Mouse (Mus musculus) myocyte (in vitro differentiated cells): ENCODE measurements around the gene Mgat3. TPM values are rescaled to one million over a fixed set of nuclear protein-coding genes. Genes with fewer than 3 reads are reported as not detected.

Source experiments
- H3K27me3 ChIP-seq: one replicate; pipeline ENCODE4 v1.6.1; 2011; ENCODE audit not compliant: control insufficient read depth, insufficient read depth, insufficient read length
- H3K36me3 ChIP-seq: one replicate; pipeline ENCODE4 v1.6.1; 2011; ENCODE audit not compliant: control insufficient read depth, insufficient read depth
- H3K4me2 ChIP-seq: one replicate; pipeline ENCODE4 v1.6.1; 2011; ENCODE audit warnings: low read depth, control low read depth
- H3K4me3 ChIP-seq: one replicate; pipeline ENCODE4 v1.5.1; 2011; ENCODE audit warnings: mild to moderate bottlenecking, control low read depth, moderate library complexity
- H3K79me2 ChIP-seq: one replicate; pipeline ENCODE4 v1.6.1; 2011; ENCODE audit not compliant: control insufficient read depth, insufficient read depth
- H3ac ChIP-seq: one replicate; pipeline ENCODE4 v1.6.1; 2011; ENCODE audit not compliant: control insufficient read depth, insufficient read length
- CEBPB ChIP-seq: IDR thresholded peaks from 2 replicates; pipeline ENCODE4 v1.6.1; 2011; ENCODE audit warnings: mild to moderate bottlenecking, moderate library complexity; ENCODE audit not compliant: poor library complexity, insufficient read depth, severe bottlenecking
- E2F4 ChIP-seq: IDR thresholded peaks from one replicate; pipeline ENCODE4 v1.6.1; 2011; ENCODE audit warnings: mild to moderate bottlenecking, control low read depth, moderate library complexity; ENCODE audit not compliant: insufficient read depth
- MAX ChIP-seq: IDR thresholded peaks from one replicate; pipeline ENCODE4 v1.6.1; 2011; ENCODE audit warnings: low read depth, mild to moderate bottlenecking, control low read depth
- MYOD1 ChIP-seq, 3 experiments: IDR thresholded peaks; one replicate each; pipeline ENCODE4 v1.6.1; 2011; ENCODE audit warnings: control low read depth in 2 of 3, low read depth in 2 of 3, mild to moderate bottlenecking in 2 of 3, moderate library complexity in 1 of 3; ENCODE audit not compliant: insufficient read length in 2 of 3, control insufficient read depth in 1 of 3
- MYOG ChIP-seq, 3 experiments: IDR thresholded peaks; one replicate each; pipeline ENCODE4 v1.6.1; 2011; ENCODE audit warnings: control low read depth in 2 of 3, low read depth in 2 of 3, mild to moderate bottlenecking in 2 of 3; ENCODE audit not compliant: insufficient read length in 2 of 3, control insufficient read depth in 1 of 3, insufficient read depth in 1 of 3
- POLR2A ChIP-seq: IDR thresholded peaks from one replicate; pipeline ENCODE4 v1.6.1; 2011; ENCODE audit warnings: low read depth, mild to moderate bottlenecking, control low read depth, moderate library complexity; ENCODE audit not compliant: insufficient read length
- POLR2AphosphoS2 ChIP-seq: IDR thresholded peaks from one replicate; pipeline ENCODE4 v1.6.1; 2011; ENCODE audit warnings: low read depth, control low read depth; ENCODE audit not compliant: insufficient read length
- REST ChIP-seq: IDR thresholded peaks from one replicate; pipeline ENCODE4 v1.6.1; 2011; ENCODE audit warnings: mild to moderate bottlenecking, control low read depth, moderate library complexity; ENCODE audit not compliant: insufficient read depth, insufficient read length
- SRF ChIP-seq: IDR thresholded peaks from one replicate; pipeline ENCODE4 v1.6.1; 2011; ENCODE audit warnings: low read depth; ENCODE audit not compliant: control insufficient read depth, insufficient read length
- TCF12 ChIP-seq: IDR thresholded peaks from one replicate; pipeline ENCODE4 v1.6.1; 2011; ENCODE audit warnings: mild to moderate bottlenecking, control low read depth; ENCODE audit not compliant: poor library complexity, insufficient read depth, severe bottlenecking
- TCF3 ChIP-seq: IDR thresholded peaks from one replicate; pipeline ENCODE4 v1.6.1; 2011; ENCODE audit warnings: low read depth, control low read depth; ENCODE audit not compliant: insufficient read length
- USF1 ChIP-seq: IDR thresholded peaks from one replicate; pipeline ENCODE4 v1.6.1; 2011; ENCODE audit warnings: low read depth, mild to moderate bottlenecking, control low read depth, moderate library complexity
- polyA plus RNA-seq: library from polyadenylated mRNA; unstranded; fragments of >200 nt; fragmentation: generic; extraction: Trizol; gene quantifications from one replicate; pipeline ENCODE4 v1.2.1, GENCODE M21; 2012; ENCODE audit warnings: missing spikeins

The Mgat3 gene
- polyA plus RNA-seq, 1 experiment, result 9.7 TPM

DNA sequence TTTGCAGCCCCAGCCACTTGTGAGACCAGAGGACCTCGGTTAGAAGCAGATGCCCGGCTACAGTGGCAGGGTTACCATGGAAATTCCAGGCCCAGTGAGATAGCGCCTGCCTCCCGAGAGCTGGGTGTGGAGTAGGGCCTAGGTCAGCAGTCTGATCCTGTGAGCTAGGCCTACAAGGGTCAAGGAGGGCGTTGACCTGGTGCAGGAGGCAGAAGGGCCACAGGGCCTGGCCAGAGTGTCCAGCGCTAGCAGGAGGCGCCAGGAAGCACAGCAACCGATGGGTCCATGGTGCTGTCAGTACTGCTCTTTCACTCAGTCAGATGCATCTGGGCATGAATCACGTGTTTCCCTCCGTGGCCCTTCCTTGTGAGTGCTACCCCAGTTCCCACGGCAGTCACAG, 19.8 kb upstream of the Mgat3 start:
- TF ChIP-seq POLR2AphosphoS2 (no peak), SRF (no peak), MAX (no peak), MYOG (IDR thresholded peaks at IDR 0.05; ENCODE audit: control insufficient read depth in 1 of 3, insufficient read depth in 1 of 3, insufficient read length in 2 of 3, low read depth in 2 of 3) (no peak), TCF3 (no peak), USF1 (no peak), MYOD1 (IDR thresholded peaks at IDR 0.05; ENCODE audit: control insufficient read depth in 1 of 3, insufficient read length in 2 of 3, low read depth in 2 of 3) (no peak), POLR2A (no peak), E2F4 (no peak), CEBPB (no peak), REST (no peak), TCF12 (no peak)
- Histone ChIP-seq H3ac (no peak overlapping the region), H3K4me3 (no peak overlapping the region), H3K27me3 (no peaks in the 10 kb centered on the region), H3K36me3 (peaks cover 53% of the 10 kb centered on the region), H3K79me2 (no peaks in the 10 kb centered on the region), H3K4me2 (no peak overlapping the region)

DNA sequence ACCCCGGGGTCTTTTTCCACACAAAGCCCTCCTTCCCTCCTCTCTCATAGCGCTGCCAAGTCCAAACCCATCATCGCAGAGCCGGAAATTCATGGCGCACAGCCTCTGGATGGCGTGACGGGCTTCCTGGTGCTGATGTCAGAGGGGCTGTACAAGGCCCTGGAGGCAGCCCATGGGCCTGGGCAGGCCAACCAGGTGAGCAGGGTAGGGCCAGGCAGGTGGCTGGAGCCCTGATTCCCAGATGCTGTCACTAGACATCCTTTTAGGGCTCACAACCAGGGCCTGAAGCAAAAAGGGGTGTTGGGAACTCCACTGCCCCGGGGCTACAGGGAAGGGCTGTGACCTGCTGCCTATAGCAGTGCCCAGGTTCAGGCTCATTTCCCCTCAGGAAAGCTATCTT, 17.8 kb upstream of the Mgat3 start:
- Histone ChIP-seq H3K4me3 (no peak overlapping the region), H3K79me2 (no peaks in the 10 kb centered on the region), H3K4me2 (no peak overlapping the region), H3ac (no peak overlapping the region), H3K36me3 (peaks cover 51% of the 10 kb centered on the region), H3K27me3 (no peaks in the 10 kb centered on the region)
- TF ChIP-seq USF1 (no peak), TCF12 (no peak), MAX (no peak), E2F4 (no peak), POLR2AphosphoS2 (no peak), MYOD1 (IDR thresholded peaks at IDR 0.05; ENCODE audit: control insufficient read depth in 1 of 3, insufficient read length in 2 of 3, low read depth in 2 of 3) (no peak), MYOG (IDR thresholded peaks at IDR 0.05; ENCODE audit: control insufficient read depth in 1 of 3, insufficient read depth in 1 of 3, insufficient read length in 2 of 3, low read depth in 2 of 3) (no peak), POLR2A (no peak), SRF (no peak), CEBPB (no peak), TCF3 (no peak), REST (no peak)

DNA sequence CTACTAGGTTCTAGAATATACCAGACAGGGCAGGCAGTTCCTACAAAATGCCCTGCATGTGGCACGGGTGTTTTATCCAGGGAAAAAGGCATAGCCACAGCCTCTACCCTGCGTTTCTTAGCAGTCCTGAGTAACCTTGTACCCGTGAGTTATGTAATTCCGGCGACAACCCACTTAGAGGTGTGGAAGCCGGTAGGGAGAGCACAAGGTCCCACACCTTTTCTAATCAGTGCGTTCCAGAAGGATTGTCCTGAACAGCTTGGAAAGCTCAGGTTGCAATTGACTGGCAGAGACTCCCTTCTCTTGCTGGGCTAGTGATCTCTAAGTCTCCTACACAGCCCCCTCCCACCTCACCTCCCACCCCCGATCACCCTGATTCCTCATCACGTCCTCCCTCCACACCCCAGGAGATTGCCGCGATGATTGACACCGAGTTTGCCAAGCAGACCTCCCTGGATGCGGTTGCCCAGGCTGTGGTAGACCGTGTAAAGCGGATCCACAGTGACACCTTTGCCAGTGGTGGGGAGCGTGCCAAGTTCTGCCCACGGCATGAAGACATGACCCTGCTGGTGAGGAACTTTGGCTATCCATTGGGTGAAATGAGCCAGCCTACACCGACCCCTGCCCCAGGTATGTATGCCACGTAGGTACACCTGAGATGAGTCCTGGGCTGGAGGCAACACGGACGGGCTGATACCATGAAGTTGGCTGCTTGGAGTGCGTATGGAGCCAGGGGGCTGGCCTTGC, 16.2 kb upstream of the Mgat3 start:
- no peak for TF ChIP-seq TCF3
- TF ChIP-seq TCF12, result no peak
- TF ChIP-seq MYOD1 (IDR thresholded peaks at IDR 0.05; ENCODE audit: control insufficient read depth in 1 of 3, insufficient read length in 2 of 3, low read depth in 2 of 3), result no peak
- TF ChIP-seq MYOG (IDR thresholded peaks at IDR 0.05; ENCODE audit: control insufficient read depth in 1 of 3, insufficient read depth in 1 of 3, insufficient read length in 2 of 3, low read depth in 2 of 3), result no peak
- no peak for TF ChIP-seq USF1
- TF ChIP-seq CEBPB, result no peak
- no peak for TF ChIP-seq POLR2A
- TF ChIP-seq POLR2AphosphoS2, result no peak
- TF ChIP-seq MAX, result no peak
- TF ChIP-seq SRF, result no peak
- Histone ChIP-seq H3K27me3 (no peaks in the 10 kb centered on the region), H3K4me2 (no peak overlapping the region), H3K79me2 (no peaks in the 10 kb centered on the region), H3K36me3 (peaks cover 42% of the 10 kb centered on the region), H3K4me3 (no peak overlapping the region), H3ac (no peak overlapping the region)

DNA sequence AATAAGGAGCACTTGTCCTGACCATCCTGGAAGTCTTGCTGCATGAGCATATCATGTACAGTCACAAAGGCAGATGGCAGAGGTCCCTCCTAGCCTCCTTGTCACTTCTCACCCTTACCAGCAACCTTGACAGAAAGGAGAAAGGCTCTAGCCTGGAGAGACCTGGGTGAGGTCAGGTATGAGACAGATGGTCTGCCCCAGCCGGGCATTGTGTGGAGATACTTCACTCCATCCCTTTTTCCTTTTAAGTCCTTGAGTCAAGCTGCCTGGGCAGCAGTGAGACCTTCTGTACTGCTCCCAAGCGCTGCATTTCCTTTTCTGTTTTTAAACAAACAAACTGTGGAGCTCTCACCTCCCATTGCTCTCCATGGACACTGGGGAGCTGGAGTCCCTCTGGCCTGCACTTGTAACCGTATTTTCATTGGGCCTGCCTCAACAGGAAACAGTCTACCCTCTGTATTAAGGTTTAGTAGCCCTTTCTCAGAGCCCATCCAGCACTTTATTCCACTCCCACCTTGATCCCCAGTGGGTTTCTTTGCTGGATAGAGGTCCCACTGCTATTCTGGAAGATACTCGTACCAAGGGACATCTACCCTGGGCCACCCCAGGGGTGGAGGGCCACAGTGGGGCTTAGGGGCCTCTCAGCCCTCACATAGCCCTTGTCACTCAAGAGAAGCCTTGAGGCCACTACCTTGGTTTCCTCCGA, 15.4 kb upstream of the Mgat3 start:
- Histone ChIP-seq H3K79me2 (no peaks in the 10 kb centered on the region), H3K27me3 (no peaks in the 10 kb centered on the region), H3K4me2 (peak overlapping the region; percentile 78), H3ac (no peak overlapping the region), H3K36me3 (peaks cover 42% of the 10 kb centered on the region), H3K4me3 (no peak overlapping the region)
- TF ChIP-seq POLR2AphosphoS2, result no peak

DNA sequence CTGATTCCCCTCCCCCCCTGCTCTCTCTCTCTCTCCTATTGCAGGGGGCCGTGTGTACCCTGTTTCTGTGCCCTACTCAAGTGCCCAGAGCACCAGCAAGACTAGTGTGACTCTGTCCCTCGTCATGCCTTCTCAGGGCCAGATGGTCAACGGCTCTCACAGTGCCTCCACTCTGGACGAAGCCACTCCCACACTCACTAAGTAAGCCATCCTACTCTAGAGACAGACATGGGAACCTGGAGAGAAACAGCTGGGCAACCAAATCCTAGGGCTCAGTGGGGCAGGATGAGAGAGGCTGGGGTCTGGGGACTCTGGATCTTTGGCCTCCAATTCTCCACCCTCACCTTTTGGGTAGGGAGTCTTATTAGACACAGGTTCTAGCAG, 14.8 kb upstream of the Mgat3 start:
- Histone ChIP-seq H3K79me2 (no peaks in the 10 kb centered on the region), H3K4me3 (no peak overlapping the region), H3K4me2 (peak overlapping the region; percentile 78), H3K36me3 (peaks cover 42% of the 10 kb centered on the region), H3K27me3 (no peaks in the 10 kb centered on the region), H3ac (no peak overlapping the region)
- TF ChIP-seq CEBPB (no peak), MYOD1 (IDR thresholded peaks at IDR 0.05; ENCODE audit: control insufficient read depth in 1 of 3, insufficient read length in 2 of 3, low read depth in 2 of 3) (peak in 2 of 3 experiments; percentile 17 to 28), MAX (no peak)
